Mouse (Mus musculus): ENCODE data around the gene Chst3.
A peak's percentile ranks its signal among the peaks of the same experiment; 100 is the strongest.
"Not testable (repeated sequence)": the region's sequence is repeated elsewhere in the genome, so short reads cannot be mapped to it uniquely, and the experiment has no call there.

The Chst3 gene

DNA sequence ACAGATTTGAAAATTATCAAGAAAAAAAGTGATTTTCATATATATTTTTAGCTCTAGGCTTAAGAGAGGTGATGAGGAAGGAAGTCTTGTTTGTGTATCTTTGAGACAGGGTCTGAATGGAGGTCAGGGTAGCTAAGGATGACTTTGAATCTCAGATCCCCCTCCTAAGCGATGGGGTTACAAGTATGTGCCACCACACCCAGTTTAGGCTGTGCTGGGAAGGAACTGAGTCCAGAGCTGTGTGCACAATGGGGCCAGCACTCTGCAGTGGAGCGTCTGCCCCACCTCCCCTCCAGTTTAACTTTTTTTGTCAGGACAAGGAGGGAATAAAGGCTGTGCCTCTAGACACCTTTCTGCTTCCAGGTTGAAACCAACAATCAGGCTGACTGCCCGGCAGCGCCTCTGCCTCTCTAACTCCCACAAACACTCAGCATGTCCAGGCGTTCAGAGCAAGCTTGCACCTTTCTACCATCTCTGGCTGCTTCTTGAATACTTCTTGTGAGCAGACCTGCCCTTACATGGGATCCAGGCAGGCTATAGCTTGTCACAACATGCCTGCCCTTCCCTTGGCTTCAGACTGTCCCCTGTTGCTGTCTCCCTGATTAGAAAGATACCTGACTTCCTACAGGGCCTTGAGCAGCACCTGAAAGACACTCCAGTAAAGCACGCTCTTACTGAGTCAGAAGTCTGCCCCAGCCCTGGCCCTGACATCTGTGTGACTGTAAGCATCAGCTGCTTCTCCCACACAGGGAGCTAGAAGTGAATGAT lies 11.4 kb upstream of the Chst3 start:
- no peak for DNase-seq

DNA sequence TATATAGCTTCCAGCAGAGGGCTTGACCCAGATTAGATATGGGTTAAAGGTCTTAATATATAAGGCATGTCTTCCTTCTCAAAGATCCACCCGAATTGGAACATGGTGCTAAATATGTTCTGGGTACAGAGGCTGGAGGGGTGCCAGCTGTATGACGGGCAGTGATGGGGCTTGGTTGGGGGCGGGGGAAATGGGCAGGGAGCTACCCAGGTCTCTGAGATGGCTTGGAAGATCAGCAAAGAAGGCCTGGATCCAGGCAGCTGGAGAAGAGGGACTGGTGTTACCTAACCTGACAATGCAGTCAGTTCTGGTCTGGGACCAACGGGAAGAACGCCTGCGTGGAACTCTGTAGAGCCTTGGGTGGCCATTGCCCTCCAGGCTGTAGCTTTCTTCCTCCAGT lies 10.1 kb upstream of the Chst3 start:
- no peak for DNase-seq

DNA sequence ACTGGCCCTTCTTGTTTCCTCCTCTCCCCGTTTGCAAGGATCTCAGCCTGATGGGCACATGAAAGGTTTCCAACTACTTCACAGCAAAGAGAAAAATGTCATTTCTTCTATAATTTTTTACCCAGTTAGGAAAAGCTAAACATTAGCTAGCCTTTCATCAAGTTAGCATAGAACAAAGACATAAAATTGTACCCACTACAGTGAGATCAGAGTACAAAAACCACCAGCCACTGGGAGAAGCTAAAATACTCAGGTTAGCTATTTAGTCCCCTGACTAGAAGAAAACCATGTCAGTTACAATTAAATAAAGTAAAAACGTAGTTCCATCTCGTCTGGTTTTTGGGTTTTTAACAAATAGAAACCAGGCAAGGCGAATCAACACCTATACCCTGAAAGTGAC lies 8.6 kb upstream of the Chst3 start:
- no peak for DNase-seq

DNA sequence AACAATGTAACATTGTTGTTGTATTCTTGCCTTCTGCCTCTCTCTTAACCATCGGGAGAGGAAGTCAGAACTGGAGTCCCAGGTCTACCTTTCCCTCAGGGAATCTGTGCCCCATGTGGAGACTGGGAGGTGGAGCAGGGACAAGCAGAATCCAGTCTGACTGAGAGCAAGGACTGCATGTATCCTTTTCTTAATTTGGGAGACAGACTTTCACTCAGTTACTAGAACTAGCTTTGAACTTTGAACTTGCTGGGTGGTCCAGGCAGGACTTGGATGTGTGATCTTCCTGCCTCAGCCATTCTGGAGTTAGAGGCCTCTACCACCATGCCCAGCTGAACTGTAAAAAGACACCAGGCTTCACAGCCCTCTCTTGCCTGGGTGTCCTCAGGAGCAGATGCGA lies 5.5 kb upstream of the Chst3 start:
- DNase-seq = no peak

DNA sequence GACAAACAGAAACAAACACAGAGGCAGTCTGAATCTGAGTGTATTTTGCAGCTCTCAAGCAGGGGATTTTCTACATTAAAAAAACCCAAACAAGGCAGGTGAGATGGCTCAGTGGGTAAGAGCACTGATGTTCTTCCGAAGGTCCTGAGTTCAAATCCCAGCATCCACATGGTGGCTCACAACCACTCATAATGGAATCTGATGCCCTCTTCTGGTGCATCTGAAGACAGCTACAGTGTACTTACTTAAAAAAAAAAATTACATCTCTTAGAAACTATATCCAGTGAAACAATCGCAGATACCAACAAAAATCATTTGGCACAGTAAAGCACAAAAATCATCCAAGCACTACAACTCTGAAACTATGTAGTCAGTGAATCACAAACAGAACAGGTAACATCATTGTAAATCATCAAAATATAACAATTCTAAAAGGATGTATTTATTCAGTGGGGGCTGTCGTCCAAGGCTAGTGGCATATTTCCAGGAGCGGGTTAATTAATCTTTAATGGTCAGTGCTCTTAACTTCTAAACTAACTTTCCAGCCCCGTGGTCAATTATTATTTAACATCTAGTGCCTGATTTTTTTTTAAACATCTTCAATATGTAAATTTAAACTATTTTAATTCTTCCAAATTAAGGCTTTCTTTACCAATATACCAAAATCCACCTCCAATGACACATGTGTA lies 2.7 kb upstream of the Chst3 start:
- not testable (repeated sequence) for DNase-seq

DNA sequence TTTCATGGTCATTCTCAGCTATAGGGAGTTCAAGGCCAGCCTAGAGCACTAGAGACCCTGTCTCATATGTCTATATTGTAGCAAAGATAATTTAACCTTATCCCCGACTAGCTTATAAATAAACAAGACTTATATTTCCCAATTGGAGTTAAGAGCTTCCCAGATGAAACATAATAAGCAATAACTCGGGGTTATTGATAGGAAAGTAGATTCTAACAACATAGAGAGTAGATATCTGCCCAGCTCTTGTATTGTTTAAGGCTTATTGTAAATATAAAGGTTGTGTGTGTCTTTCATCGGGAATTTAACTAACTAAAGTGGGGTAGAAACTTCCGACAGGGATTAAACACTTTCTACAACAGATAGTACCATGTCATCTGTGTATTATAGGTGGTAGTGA lies 1.5 kb upstream of the Chst3 start:
- DNase-seq = no peak

DNA sequence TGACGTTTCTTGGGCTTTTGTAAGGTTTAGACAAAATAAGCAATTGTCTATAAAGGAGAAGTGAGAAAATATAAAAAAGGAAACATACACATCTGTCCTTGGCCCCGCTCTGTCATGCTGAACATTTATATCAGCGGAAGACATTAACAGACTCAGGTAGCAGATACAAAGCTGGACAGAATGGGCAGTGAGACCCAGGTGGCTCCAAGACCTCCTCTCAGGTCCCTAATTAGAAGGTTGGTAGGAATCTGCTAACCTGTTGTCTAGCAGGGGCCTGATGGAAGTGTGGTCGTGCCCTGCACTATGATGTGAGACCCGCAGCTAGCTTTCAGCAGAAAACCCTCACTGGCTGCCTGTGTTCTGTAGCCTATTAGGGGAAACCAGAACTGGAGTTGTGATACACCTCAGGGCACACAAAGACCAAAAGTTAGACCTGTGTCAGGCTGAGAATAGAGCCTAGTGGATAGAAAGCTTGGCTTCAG lies 1.0 kb upstream of the Chst3 start:
- DNase-seq = no peak

DNA sequence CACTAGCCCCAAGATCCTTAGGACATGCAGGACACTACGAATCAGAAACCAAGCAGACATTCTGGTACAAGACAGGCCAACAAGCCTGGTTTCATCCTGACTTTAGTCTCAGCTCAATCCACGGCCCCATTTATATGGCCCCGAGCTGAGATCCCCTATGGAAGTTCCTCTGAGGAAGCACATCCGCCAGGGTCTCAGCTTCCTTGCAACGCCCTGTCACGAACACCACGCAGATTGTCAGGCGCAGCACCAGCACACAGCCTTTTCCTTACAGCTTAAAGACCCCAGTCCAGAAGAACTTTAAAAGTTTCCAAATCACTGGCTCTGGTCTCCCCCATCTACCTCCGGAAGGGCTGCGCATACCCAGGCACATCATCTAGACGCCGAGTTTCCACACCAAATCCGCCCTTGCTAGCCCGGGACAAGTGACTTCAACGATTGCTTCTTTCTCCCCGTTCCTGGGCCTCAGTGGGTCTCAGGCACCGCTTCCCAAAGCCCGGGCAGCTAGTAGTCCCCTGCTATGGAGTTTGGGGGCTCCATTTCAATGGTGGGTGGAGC lies 948 bp downstream of the Chst3 start:
- peak; percentile 34 for DNase-seq

DNA sequence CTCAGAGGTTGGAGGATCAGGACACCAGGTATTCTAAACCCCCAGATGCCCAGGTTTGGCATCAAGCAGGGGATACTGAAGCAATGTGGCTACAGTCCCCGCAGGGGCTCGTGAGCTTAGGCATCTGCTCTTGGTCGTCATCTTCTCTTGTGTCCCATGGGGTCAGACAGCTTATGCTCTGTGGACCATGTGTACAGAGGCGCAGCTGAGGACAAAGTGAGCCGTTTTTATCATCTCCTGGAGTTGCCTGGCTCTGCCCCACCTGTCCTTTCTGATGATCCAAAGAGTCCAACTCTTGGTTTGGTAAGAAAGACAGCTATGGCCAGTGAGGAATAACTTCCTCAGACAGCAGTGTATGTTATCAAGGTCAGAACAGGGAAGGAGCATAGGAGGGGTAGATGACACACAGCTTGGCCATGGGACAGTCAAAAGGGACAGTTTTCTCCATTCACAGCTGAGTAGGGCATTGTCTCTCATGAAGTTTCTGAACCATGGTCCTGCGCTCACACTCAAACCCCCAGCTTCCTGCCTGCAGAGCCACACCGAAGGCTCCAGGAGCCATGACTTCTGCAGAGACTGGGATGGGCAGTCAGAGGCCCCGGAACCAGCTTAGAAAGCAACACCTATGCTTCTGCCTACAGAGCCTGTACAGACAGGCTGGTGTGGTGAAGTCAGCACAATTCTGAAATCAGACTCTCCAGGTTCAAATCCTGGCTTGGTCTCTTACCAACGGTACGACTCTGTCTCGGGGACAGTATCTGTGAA lies 2.5 kb downstream of the Chst3 start:
- no peak for DNase-seq

DNA sequence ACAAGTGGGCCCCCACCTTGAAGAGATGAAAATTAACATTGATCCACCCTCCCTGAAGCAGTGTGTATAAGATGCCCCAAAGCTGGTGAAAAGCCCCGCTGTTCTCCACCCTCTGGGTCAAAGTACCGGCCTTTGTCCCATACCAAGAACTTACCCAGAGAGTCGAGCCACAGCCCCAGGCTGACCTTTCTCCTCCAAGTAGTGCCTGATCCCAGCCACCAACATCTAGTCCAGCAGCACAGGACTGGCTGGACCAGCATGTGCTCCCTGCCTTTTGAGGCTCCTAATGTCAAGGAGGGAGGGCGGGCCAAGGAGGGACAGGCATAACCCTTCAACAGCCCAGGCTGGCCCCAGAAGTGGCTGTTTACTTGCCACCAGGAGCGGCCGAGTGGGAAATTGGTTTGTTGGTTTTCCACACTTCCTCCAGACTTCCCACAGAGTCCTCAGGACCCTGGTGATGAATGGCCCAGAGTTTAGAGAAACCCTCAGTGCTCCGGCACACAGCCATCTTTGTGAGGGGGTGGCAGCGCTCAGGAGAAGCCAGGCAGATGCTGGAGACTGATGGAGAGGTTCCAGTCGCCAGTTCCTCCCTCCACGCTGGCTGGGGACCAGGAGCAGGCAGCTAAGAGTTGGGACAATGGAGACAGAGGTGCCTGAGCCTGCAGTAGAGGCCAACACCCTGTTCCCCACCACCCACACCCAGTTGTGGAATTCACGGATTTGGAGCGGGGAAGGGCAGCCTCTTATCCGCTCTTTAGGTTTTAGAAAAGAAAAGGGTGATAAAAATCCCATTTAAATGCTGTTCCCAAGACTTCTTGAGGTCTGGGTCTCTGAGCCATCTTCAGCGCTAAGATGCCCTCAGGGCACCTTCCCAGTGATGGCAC lies 3.7 kb downstream of the Chst3 start:
- DNase-seq = no peak

DNA sequence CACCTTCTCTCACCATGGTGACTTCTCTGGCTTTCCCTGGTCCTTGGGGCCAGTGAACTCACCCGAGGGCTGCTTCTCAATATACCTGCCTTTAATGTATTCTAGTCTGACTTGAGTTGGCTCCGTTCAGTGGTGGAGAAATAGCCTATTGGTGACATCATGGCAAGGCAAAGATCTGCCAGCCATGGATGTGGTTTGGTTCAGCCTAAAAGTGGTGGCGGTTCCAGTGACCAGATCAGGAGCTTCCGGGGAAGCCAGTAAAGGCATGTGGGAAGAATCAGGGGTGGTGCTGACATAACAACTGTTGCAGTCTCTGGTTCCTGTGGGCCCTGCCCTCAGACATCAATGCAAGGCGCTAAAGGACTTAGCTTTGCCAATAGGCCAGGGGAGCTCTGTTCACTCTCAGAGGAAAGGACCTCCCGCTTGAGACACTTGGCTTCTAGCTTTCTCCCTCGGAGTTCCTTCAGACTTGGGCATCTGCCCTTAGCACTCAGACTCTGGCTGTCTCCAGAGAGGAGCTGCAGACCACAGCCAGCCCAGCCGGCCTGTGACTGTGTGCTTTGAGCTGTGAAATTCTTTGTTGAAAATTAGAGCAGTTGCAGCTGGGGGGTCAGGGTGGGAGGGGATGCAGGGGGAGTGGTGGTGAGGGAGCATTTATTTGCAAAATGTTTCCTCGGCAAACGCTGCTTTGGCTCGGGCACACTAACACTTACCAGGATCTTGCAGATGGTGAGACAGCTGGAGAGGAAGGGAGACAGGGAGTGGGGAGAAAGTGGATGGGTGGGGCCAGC lies 6.3 kb downstream of the Chst3 start:
- DNase-seq = peak; percentile 85

DNA sequence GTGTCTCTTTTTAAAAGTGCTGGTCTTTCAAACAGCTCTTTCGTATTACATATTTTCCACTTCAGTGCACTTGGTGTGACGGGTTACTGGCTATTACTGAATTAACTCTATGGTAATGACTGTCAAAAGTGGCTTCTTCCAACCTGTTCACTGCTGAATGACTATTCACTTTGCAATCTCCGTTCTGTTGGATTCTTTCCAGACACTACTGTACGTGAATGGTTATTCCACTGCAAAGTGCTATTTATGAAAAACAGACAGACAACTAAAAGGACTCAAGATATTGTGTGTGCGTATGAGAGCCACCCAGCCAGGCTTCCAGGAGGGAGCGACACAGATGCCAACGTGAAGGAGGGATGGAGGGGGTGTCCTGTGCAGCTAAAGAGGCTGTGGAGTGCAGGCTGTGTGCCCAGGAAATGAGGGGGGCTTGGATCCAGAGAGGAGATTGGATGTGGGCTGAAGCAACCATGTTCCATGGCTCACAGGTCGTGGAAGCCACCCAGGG lies 7.5 kb downstream of the Chst3 start:
- no peak for DNase-seq

DNA sequence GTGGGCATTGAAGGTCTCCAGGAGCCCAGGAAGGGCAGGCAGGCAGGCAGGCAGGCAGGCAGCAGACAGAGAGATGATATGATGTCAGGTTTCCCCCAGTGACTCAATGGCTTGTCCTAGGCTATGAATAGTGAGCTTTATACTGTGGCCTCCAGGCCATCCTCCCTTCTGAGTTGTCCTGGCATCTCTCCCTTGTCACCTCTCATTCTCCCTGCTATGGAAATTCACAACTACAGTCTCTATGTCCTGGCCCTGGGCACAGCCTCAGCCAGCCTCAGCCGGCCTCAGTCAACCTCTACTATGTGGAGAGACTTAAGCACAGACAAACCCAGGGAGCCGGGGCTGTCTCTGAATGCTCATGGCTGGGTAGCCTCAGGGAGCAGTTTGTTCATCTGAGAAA lies 8.6 kb downstream of the Chst3 start:
- DNase-seq = no peak

DNA sequence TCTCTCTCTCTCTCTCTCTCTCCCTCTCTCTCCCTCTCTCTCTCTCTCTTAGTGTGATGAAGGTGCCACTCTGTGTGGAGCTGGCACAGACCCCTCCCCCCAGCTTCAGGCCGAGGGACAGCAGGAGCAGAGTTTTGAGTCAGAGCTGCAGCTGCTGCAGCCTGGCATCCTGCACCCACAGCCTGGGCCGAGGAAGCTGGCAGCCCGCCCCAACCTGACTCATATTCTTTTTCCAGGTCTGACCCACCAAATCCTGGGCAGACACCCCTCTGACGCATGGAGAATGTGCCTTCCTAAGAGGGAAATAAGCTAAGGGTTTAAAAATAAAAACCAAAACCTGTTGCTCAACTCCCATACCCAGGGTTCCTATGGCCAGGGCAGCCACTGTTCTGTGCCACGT lies 9.8 kb downstream of the Chst3 start:
- DNase-seq = peak; percentile 78

DNA sequence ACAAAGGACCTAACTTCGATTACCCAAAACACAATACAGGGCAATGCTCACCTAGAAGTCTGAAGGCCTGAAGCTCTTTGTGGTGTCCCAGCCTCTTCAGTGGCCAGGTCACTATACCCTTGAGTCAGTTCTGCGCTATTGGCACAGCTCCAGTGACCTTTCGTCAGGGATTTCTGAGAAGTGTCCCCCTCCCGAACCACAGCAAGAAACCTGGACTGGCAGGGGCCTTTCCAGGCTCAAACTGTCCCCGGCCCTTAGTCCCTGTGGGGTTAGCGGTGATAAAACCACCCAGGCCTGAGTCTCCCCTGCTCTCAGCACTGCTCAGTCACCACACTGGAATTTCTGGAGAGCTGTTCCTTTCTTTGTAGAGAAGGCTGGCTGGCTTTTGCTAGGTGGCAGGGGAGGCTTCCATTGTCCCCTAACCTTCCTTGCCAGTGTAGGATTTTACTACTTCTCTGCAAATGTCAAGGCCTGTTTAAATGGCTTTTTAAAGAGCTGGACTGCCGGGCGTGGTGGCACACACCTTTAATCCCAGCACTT lies 11.8 kb downstream of the Chst3 start:
- DNase-seq = no peak

DNA sequence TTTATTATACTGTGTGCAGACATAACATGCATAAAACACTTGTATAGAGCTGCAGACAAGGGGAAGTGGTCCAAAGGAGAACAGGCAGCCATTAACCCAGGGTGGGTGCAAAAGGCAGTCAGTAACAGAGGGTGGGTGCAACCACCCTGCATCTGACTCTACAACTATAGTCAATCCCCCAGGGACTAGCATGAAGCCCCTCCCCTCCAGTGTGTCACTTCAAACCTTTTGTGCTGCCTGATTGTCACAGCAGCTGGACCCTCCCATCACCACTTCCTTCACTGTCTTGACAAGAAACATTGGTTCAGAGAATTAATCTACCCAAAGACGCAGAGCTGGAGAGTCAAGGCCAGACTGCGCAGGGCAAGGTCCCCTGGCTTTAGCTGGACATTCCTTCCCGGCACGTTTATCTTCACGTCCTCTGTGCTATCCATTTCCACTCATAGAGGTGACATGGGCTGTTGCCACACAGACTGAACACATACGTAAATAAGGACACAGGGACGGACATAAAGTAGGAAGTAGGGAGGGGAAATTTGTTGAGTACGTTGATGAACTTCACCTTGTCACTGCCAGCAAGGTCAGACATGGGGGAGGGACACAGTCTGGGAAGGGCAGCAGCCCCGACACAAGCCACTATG lies 13.3 kb downstream of the Chst3 start:
- no peak for DNase-seq

DNA sequence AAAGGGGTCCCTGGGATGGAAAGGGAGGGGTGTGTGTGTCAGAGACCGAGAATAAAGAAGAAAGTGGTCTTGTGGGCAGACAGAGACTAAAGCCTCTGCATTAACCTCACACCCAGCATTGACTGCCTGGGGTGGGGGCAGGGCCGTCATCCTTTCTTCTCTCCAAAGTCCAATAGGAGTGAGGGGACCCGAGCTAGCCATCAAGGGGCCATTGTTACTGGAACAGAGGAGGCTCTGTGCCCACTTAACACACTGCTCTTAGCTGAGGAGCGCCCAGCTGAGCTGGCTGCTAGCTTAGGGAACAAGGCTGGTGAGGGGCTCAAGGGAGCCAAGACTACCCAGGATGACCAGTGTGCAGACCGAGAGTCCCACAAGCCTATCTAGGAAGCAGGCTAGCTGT lies 16.3 kb downstream of the Chst3 start:
- DNase-seq = peak; percentile 94

DNA sequence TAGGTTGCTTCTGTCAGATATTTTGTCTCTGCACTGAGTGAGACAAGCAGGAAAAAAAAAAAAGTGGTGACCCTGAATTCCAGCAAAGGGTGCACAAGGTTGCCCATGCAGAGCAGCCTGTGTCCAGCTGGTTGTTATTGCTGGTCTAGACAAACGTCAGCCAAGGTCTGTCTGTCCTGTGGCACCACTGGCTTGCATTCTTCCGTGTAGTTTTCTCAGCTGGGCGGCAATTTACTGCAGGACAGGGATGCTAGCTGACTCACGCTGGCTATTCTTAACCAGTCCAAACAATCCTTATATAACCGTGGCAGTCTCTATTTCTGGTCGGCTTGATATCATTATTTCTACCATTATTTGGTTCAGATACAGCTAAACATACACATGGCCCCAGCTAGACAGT lies 18.1 kb downstream of the Chst3 start:
- no peak for DNase-seq

DNA sequence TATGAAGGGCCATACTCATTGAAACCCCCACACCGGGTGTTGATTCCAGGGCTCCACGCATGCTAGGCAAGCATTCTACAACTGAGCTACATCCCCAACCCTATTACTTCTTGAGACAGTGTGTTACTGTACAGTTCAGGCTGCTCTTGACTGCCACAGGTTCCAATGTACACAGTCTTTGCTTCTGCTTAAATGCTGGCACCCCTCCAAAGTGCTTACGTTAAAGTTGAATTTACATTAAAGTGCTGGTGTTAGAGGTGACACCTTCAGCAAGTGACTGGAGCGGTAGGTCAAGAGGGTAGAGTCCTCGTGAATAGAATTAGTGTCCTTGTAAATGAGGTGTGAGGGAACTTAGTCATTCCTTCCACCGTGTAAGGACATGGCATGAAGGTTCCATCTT lies 19.7 kb downstream of the Chst3 start:
- no peak for DNase-seq

DNA sequence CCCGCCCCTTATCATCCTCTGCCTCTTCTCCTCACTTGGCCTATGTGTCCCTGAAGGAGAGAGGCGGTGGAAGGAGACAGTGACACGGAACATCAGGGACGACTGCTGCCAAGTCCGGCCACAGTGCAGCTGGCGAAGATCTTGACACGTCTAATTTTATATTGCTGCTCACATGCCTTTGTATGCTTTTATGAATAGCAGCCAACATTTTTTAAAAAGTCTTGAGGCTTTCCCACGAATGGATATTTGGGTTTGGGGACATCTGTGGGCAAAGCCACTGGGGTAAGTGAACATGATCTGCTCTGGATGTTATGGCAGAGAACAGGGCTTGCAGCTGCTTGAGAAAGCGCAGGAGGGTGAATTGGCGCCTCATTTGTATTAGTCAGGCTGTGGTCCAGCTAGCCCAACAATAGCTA lies 21.6 kb downstream of the Chst3 start:
- DNase-seq = no peak

DNA sequence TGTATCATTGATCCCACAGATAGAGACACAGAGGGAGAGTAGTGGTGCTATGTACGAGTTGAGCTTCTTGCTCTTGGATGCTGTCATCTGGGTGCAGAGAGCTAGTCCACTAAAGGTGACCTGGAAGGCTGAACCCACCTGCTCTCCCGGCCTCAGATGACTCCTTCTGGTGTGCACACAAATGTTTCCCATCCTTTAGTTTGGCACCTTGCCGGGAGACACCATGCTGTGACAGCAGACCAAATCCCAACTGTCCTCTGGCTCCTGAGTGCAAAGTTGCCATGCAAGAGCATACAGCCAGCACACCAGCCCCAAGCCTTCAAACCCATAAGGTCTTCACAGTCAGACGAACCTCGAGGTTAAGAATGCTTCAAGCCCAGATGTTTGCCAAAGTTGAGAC lies 22.1 kb downstream of the Chst3 start:
- no peak for DNase-seq
